Mouse (Mus musculus): ENCODE measurements at regions not wholly inside any gene's neighbourhood (a gene's known extent, or its start where the extent isn't known, plus 50 kb on each side); places are given as distances from the start of the nearest gene placed in this dataset.

GRCm38 (mm10) chr2:128392344-128392743 is 198.7 kb upstream of the Spdye4c start:
- DNase-seq (ENCODE audit: low spot score in 2 of 2) = no peak

GRCm38 (mm10) chr2:128393401-128393800 is 197.6 kb upstream of the Spdye4c start:
- DNase-seq (ENCODE audit: low spot score in 2 of 2) = no peak

DNA sequence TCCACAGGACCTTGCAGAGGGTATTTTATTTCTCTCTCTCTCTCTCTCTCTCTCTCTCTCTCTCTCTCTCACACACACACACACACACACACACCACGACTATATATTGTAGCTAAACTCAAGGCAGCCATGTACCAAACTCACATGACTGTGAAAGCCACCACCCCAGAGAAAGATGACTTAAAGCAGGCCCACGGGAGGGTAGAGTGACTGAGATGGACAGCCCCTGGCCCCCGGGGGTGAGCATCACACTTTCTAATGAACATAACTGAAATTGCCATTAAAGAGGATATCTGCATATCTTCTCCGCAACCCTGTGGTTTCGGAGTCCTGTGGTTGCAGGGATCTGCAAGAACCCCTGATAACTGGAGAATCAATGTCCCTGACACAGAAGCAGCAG is 197.1 kb upstream of the Spdye4c start:
- no peak for DNase-seq (ENCODE audit: low spot score in 2 of 2)

DNA sequence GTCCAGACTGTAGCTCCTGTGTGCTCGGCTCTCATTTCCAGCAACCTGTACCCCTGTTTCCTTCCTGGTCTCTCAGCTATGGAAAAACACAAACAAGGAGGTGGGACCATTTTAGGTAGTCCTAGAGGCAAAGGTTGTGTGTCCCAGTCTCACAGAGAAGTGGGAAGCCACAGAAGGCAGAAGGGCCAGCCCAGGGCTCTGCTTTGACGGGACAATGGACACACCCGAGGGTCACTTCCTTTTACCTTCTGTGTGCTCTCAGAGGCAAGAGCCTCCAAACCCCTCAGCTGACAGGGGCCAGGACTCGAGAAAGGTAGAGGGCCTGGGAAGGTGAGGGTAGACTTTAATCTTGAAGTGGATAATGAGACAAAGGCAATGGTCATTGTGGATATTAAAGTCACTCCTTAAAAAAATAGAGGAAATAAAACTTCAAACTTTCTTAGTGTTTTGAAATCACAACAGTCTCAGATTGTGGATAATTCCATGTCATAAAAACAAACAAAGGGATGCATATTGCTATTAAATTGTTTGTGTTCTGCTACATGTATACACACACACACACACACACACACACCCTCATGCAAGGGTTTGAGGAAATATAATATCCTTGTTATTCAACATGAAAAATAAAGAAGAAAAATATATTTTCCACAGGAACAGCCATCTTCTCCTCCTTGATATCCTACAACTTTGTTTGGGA is 195.6 kb upstream of the Spdye4c start:
- no peak for DNase-seq (ENCODE audit: low spot score in 2 of 2)

DNA sequence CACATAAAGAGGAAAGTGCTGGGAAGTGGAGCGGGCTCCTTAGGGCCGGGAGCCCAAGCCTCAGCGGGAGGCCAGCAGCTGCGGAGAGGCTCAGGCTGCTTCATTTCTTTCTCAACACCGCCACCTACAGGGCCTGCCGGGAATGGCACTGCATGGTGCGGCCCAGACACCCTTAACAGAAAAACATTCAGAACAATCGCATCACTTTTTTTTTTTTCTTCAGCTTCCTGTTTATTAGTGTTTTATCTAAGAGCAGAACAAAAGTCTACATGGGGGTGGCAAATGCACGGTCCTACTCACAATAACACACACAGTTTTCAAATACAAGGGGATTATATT is 195.0 kb upstream of the Spdye4c start:
- peak; percentile 77 to 95 for DNase-seq (ENCODE audit: low spot score in 2 of 2)

- DNase-seq (ENCODE audit: low spot score in 2 of 2) = no peak
Measured at GRCm38 (mm10) chr2:128401359-128401758, 189.7 kb upstream of the Spdye4c start.

- no peak for DNase-seq (ENCODE audit: low spot score in 2 of 2)
Measured at GRCm38 (mm10) chr2:128403143-128403935, 187.7 kb upstream of the Spdye4c start.

- DNase-seq (ENCODE audit: low spot score in 2 of 2) = no peak
Measured at GRCm38 (mm10) chr2:128404405-128404804, 186.6 kb upstream of the Spdye4c start.

DNA sequence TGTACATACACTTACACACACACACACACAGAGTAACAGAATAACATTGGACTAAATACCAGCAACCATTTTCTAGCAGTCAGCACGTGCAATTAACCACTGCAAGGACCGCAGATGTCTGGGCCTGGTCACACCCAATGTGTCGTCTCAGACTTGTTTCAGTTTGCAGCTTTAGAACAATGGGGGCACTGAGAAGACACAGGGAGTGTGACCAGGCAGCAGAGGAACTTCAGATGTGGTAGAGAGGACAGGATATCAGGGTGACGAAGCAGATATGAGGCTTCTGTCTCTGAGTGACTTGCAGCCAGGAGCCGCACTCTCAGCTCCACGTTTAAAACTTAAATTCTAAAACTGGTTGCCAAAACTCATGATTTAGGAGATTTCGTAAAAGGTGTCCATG is 183.9 kb upstream of the Spdye4c start:
- no peak for DNase-seq (ENCODE audit: low spot score in 2 of 2)

DNA sequence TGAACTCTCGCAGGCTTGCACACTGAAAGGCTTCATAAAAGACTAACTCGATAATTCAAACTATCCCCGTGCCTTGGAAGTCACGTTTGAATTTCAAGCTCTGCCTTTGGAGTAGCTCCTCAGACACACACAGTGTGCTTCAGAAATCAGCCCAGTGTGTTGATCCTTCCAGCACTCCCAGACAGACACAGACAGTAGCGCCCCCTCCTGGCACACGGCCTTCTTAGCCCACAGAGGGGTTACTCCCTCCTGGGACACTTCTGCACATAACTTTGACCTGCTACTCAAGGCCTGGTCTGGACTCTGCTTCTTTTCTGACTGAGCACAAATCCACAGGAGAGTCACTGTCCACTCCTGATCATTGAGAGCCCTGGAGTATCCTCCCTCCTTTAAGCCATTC is 182.3 kb upstream of the Spdye4c start:
- DNase-seq (ENCODE audit: low spot score in 2 of 2) = no peak

DNA sequence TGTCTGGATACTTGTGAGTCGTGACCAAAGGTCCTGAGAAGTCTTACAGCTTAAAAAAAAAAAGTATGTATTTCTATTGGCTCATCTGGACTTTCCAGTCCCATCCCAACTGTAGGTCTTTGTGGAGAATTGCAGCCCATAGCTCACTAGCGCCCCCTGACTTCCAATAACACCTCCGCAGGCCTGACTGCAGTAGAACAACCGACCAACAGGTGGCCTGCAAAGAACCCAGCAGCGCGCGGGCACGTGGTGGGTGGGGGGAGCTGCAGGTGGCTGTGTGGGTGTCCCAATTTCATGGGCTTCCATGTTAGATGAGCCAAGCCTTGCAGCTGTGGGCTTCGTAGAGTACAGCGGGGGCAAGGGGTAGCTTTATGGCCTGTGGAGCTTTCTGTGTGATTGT is 178.7 kb upstream of the Spdye4c start:
- peak; percentile 24 to 40 for DNase-seq (ENCODE audit: low spot score in 2 of 2)

- no peak for DNase-seq (ENCODE audit: low spot score in 2 of 2)
Measured at GRCm38 (mm10) chr2:128412974-128413373, 178.0 kb upstream of the Spdye4c start.

GRCm38 (mm10) chr2:128414588-128415240 is 176.3 kb upstream of the Spdye4c start:
- DNase-seq (ENCODE audit: low spot score in 2 of 2) = no peak

GRCm38 (mm10) chr2:128416416-128416815 is 174.6 kb upstream of the Spdye4c start:
- DNase-seq (ENCODE audit: low spot score in 2 of 2) = no peak

GRCm38 (mm10) chr2:128418960-128419359 is 172.0 kb upstream of the Spdye4c start:
- no peak for DNase-seq (ENCODE audit: low spot score in 2 of 2)

- DNase-seq (ENCODE audit: low spot score in 2 of 2) = no peak
Measured at GRCm38 (mm10) chr2:128420406-128420805, 170.6 kb upstream of the Spdye4c start.

DNA sequence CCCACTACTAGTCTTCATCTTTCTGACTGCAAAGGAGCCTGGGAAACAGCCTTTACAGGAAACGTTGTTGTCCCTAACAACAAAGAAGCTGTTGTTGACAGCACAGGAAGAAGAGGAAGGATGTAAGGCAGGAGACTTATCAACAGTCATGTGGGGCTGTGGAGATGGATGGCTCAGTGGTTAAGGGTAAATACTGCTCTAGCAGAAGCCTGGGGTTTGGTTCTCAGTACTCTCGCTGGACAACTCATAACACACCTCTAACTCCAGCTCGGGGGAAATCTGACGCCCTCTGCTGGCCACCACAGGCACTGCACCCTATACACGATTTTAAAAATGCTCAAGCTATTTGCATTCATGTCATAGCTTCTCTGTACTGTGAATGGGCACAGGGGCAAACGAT is 168.3 kb upstream of the Spdye4c start:
- no peak for DNase-seq (ENCODE audit: low spot score in 2 of 2)

DNA sequence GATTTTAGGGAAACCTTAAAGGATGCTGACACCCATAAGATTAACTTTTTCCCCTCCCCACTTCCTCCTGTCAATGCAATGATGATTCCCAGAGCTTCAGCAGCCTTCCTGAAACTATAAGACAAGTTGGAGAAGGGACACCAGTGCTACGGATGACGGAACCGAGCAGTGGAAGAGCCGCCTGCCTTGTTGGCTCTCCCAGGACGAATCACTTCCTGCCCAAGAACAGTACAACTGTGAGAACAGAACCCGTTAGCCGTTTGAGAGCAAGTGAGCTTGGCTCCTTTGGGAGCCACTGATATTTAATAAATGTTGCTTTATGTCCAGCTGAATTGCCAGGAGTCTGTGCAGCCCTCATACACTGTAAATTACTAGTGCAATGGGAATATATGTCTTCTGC is 166.8 kb upstream of the Spdye4c start:
- DNase-seq (ENCODE audit: low spot score in 2 of 2) = no peak

- no peak for DNase-seq (ENCODE audit: low spot score in 2 of 2)
Measured at GRCm38 (mm10) chr2:128427181-128427880, 163.7 kb upstream of the Spdye4c start.

- no peak for DNase-seq (ENCODE audit: low spot score in 2 of 2)
Measured at GRCm38 (mm10) chr2:128428154-128428553, 162.9 kb upstream of the Spdye4c start.

GRCm38 (mm10) chr2:128428651-128429633 is 162.1 kb upstream of the Spdye4c start:
- DNase-seq (ENCODE audit: low spot score in 2 of 2) = no peak

Measured in layer of hippocampus, adult 8-10 months (tissue).